Mouse (Mus musculus) G1E (cell line): ENCODE data around the gene Nkg7.

Experiments
- CTCF ChIP-seq: IDR thresholded peaks from 2 replicates; pipeline ENCODE4 v1.5.1; 2012; ENCODE audit warnings: low read depth, low read length, inconsistent platforms, mixed read lengths
- GATA1 ChIP-seq: IDR thresholded peaks from 2 replicates; pipeline ENCODE4 v1.6.1; 2012; ENCODE audit warnings: borderline replicate concordance, low read length, inconsistent platforms, mixed read lengths
- GATA2 ChIP-seq: IDR thresholded peaks from 2 replicates; pipeline ENCODE4 v1.6.1; 2012; ENCODE audit warnings: low read depth, low read length, inconsistent platforms, borderline replicate concordance
- POLR2AphosphoS5 ChIP-seq: IDR thresholded peaks from 2 replicates; pipeline ENCODE4 v1.6.1; 2012; ENCODE audit warnings: low read depth, low read length, inconsistent platforms; ENCODE audit not compliant: insufficient replicate concordance

- no peak for TF ChIP-seq CTCF
- TF ChIP-seq GATA1, result no peak
- no peak for TF ChIP-seq GATA2
- TF ChIP-seq POLR2AphosphoS5, result no peak
Measured at GRCm38 (mm10) chr7:43423991-43424625, 12.8 kb upstream of the Nkg7 start.
